Mouse (Mus musculus) bone marrow macrophage, adult 2 months (primary cell): ENCODE data around the gene Gpr152.

ENCODE experiments used
- CTCF ChIP-seq: IDR thresholded peaks from 2 replicates; pipeline ENCODE4 v1.5.1; 2012; ENCODE audit warnings: low read depth, mild to moderate bottlenecking, low read length, moderate library complexity
- POLR2A ChIP-seq: IDR thresholded peaks from 2 replicates; pipeline ENCODE4 v1.6.1; 2012; ENCODE audit warnings: mild to moderate bottlenecking, low read depth, low read length, borderline replicate concordance

DNA sequence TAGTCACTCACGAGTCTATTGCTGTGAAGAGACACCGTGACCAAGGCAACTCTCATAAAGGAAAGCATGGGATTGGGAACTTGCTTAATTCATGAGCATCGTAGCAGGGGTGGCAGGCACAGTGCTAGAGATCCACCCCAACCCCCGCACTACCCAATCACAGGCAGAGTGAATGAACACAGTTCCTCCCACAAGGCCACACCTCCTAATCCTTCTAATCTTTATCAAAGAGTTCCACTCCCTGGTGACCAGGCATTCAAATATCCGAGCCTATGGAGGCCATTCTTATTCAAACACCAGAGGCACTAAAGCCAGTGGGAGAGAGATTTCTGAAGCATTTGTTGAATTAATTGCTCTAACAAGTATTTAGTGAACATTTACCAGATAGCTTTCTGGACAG lies 6.3 kb downstream of the Gpr152 start:
- TF ChIP-seq CTCF (no peak), POLR2A (no peak)
